Mouse (Mus musculus) heart, embryonic 15.5 days (tissue): ENCODE data around the gene Sertad3. TPM values are rescaled to one million over a fixed set of nuclear protein-coding genes. Genes with fewer than 3 reads are reported as not detected.
A peak's percentile ranks its signal among the peaks of the same experiment; 100 is the strongest.

ENCODE experiments used
- ATAC-seq: fragments of 200-750 bp; cut with Nextera tagmentation; replicated peaks from 2 replicates; pipeline ENCODE4 v1.8.0; 2017; ENCODE audit warnings: low read depth, moderate TSS enrichment; ENCODE audit not compliant: insufficient number of reproducible peaks, insufficient read depth, low FRiP score
- H3K27ac ChIP-seq: fragments of 300-500 bp; sonication (generic); 2 replicates; pipeline ENCODE4 v1.5.1; 2015; ENCODE audit warnings: mild to moderate bottlenecking, inconsistent platforms
- H3K27me3 ChIP-seq: fragments of 300-500 bp; sonication (generic); 2 replicates; pipeline ENCODE4 v1.6.1; 2015; ENCODE audit warnings: inconsistent platforms
- H3K36me3 ChIP-seq: fragments of 300-500 bp; sonication (generic); 2 replicates; pipeline ENCODE4 v1.6.1; 2015; ENCODE audit warnings: mild to moderate bottlenecking, inconsistent platforms
- H3K4me1 ChIP-seq: fragments of 300-500 bp; sonication (generic); replicated peaks from 2 replicates; pipeline ENCODE4 v1.6.1; 2015; ENCODE audit warnings: inconsistent platforms
- H3K4me2 ChIP-seq: fragments of 300-500 bp; sonication (generic); 2 replicates; pipeline ENCODE4 v1.6.1; 2015; ENCODE audit warnings: inconsistent platforms, mild to moderate bottlenecking, moderate library complexity
- H3K4me3 ChIP-seq: fragments of 300-500 bp; sonication (generic); 2 replicates; pipeline ENCODE4 v1.5.1; 2015; ENCODE audit warnings: mild to moderate bottlenecking, inconsistent platforms
- H3K9ac ChIP-seq: fragments of 300-500 bp; sonication (generic); 2 replicates; pipeline ENCODE4 v1.6.1; 2015; ENCODE audit warnings: mild to moderate bottlenecking, inconsistent platforms
- H3K9me3 ChIP-seq: fragments of 300-500 bp; sonication (generic); replicated peaks from 2 replicates; pipeline ENCODE4 v1.6.1; 2016; ENCODE audit warnings: inconsistent platforms
- WGBS: fragments of 180-500 bp; shearing (Covaris S2); methylation state at CpG from one replicate; pipeline ENCODE4 v1.1.7; 2015; ENCODE audit warnings: mixed read lengths; 5-methylcytosine and 5-hydroxymethylcytosine counted together
- polyA plus RNA-seq: library from polyadenylated mRNA; unstranded; fragments of >200 nt; fragmentation: Nextera tagmentation; extraction: Ambion mirVana; gene quantifications from 2 replicates; pipeline ENCODE4 v1.2.1, GENCODE M21; 2015

Gene Sertad3
- polyA plus RNA-seq, 1 experiment from 2014 or later, result 19.0 TPM

GRCm38 (mm10) chr7:27499036-27499435 lies 25.5 kb downstream of the Sertad3 start, which contains the start of gene Prx:
Gene Prx (plus strand): TSS chr7:27499324.
- ATAC-seq, result no peak
- Histone ChIP-seq H3K36me3 (no peaks in the 10 kb centered on the region), H3K27ac (no peak within 1 kb of the TSS), H3K9ac (no peak within 1 kb of the TSS), H3K27me3 (no peaks in the 10 kb centered on the region), H3K4me3 (no peak within 1 kb of the TSS), H3K9me3 (no peaks in the 10 kb centered on the region), H3K4me2 (no peak within 1 kb of the TSS), H3K4me1 (peaks cover 17% of the 10 kb centered on the region)
- 43% methylated on average over 3 of the region's 3 CpGs for WGBS

GRCm38 (mm10) chr7:27501620-27502019 lies 28.1 kb downstream of the Sertad3 start:
- Histone ChIP-seq H3K4me3 (no peak overlapping the region), H3K4me1 (peaks cover 23% of the 10 kb centered on the region), H3K27ac (peak overlapping the region; percentile 39), H3K9ac (no peak overlapping the region), H3K9me3 (no peaks in the 10 kb centered on the region), H3K36me3 (no peaks in the 10 kb centered on the region), H3K27me3 (no peaks in the 10 kb centered on the region), H3K4me2 (no peak overlapping the region)
- ATAC-seq, result no peak; the same call in 1 of the 2 replicates
- WGBS, result 38% methylated on average over 4 of the region's 4 CpGs

GRCm38 (mm10) chr7:27506765-27507370 lies 33.3 kb downstream of the Sertad3 start:
- H3K4me1 ChIP-seq, result peaks cover 19% of the 10 kb centered on the region
- no peak for ATAC-seq
- peak overlapping the region; percentile 85 for H3K4me2 ChIP-seq
- H3K9ac ChIP-seq, result no peak overlapping the region
- H3K4me3 ChIP-seq, result peak overlapping the region; percentile 74
- no peaks in the 10 kb centered on the region for H3K36me3 ChIP-seq
- WGBS, result 33% methylated on average over 9 of the region's 9 CpGs
- peak overlapping the region; percentile 100 for H3K27ac ChIP-seq
- no peaks in the 10 kb centered on the region for H3K27me3 ChIP-seq
- no peaks in the 10 kb centered on the region for H3K9me3 ChIP-seq

- under 1% methylated on average over 49 of the region's 54 CpGs for WGBS
- Histone ChIP-seq H3K4me3 (peak overlapping the region; percentile 74), H3K9ac (peak overlapping the region; percentile 68), H3K4me2 (peak overlapping the region; percentile 85), H3K27ac (peak overlapping the region; percentile 100), H3K4me1 (peaks cover 19% of the 10 kb centered on the region), H3K36me3 (no peaks in the 10 kb centered on the region), H3K27me3 (no peaks in the 10 kb centered on the region), H3K9me3 (no peaks in the 10 kb centered on the region)
- ATAC-seq, result peak; percentile 93
These were observed 34.4 kb downstream of the Sertad3 start for GRCm38 (mm10) chr7:27507711-27508647.

GRCm38 (mm10) chr7:27508648-27509005 lies 35.1 kb downstream of the Sertad3 start:
- WGBS, result 20% methylated on average over 6 of the region's 6 CpGs
- H3K36me3 ChIP-seq, result no peaks in the 10 kb centered on the region
- H3K27me3 ChIP-seq, result no peaks in the 10 kb centered on the region
- peak overlapping the region; percentile 85 for H3K4me2 ChIP-seq
- H3K9ac ChIP-seq, result no peak overlapping the region
- peak overlapping the region; percentile 74 for H3K4me3 ChIP-seq
- no peaks in the 10 kb centered on the region for H3K9me3 ChIP-seq
- ATAC-seq, result peak; percentile 56
- peaks cover 19% of the 10 kb centered on the region for H3K4me1 ChIP-seq
- peak overlapping the region; percentile 100 for H3K27ac ChIP-seq

GRCm38 (mm10) chr7:27510809-27511208 lies 37.2 kb downstream of the Sertad3 start:
- Histone ChIP-seq H3K27ac (no peak overlapping the region), H3K9ac (no peak overlapping the region), H3K36me3 (no peaks in the 10 kb centered on the region), H3K27me3 (no peaks in the 10 kb centered on the region), H3K9me3 (no peaks in the 10 kb centered on the region), H3K4me2 (no peak overlapping the region), H3K4me1 (peaks cover 19% of the 10 kb centered on the region), H3K4me3 (no peak overlapping the region)
- ATAC-seq, result no peak
- 81% methylated on average over 2 of the region's 2 CpGs for WGBS

GRCm38 (mm10) chr7:27514961-27515360 lies 41.4 kb downstream of the Sertad3 start:
- ATAC-seq, result no peak

GRCm38 (mm10) chr7:27518314-27518713 lies 44.7 kb downstream of the Sertad3 start:
- no peak overlapping the region for H3K4me2 ChIP-seq
- H3K27ac ChIP-seq, result no peak overlapping the region
- no peaks in the 10 kb centered on the region for H3K4me1 ChIP-seq
- no peak overlapping the region for H3K4me3 ChIP-seq
- no peak for ATAC-seq
- no peaks in the 10 kb centered on the region for H3K9me3 ChIP-seq
- H3K27me3 ChIP-seq, result no peaks in the 10 kb centered on the region
- H3K9ac ChIP-seq, result no peak overlapping the region
- WGBS, result 80% methylated on average over 9 of the region's 9 CpGs
- no peaks in the 10 kb centered on the region for H3K36me3 ChIP-seq

More at GRCm38 (mm10) chr7:27514961-27515360, 41.4 kb downstream of the Sertad3 start:
- Histone ChIP-seq H3K4me1 (no peaks in the 10 kb centered on the region), H3K4me3 (no peak overlapping the region), H3K9ac (no peak overlapping the region), H3K27me3 (no peaks in the 10 kb centered on the region), H3K9me3 (no peaks in the 10 kb centered on the region), H3K27ac (no peak overlapping the region), H3K36me3 (no peaks in the 10 kb centered on the region), H3K4me2 (no peak overlapping the region)
- 71% methylated on average over 9 of the region's 9 CpGs for WGBS

GRCm38 (mm10) chr7:27520104-27520503 lies 46.5 kb downstream of the Sertad3 start:
- no peak for ATAC-seq
- H3K9ac ChIP-seq, result no peak overlapping the region
- H3K9me3 ChIP-seq, result no peaks in the 10 kb centered on the region
- no peaks in the 10 kb centered on the region for H3K4me1 ChIP-seq
- no peak overlapping the region for H3K4me2 ChIP-seq
- H3K4me3 ChIP-seq, result no peak overlapping the region
- no peaks in the 10 kb centered on the region for H3K36me3 ChIP-seq
- H3K27ac ChIP-seq, result no peak overlapping the region
- no peaks in the 10 kb centered on the region for H3K27me3 ChIP-seq

GRCm38 (mm10) chr7:27520599-27520998 lies 47.0 kb downstream of the Sertad3 start:
- no peak for ATAC-seq
- H3K36me3 ChIP-seq, result no peaks in the 10 kb centered on the region
- H3K9me3 ChIP-seq, result no peaks in the 10 kb centered on the region
- no peaks in the 10 kb centered on the region; the same call in 1 of the 2 replicates for H3K4me1 ChIP-seq
- H3K9ac ChIP-seq, result no peak overlapping the region
- H3K27ac ChIP-seq, result no peak overlapping the region
- no peak overlapping the region for H3K4me3 ChIP-seq
- WGBS, result 48% methylated on average over 1 of the region's 1 CpGs
- no peak overlapping the region for H3K4me2 ChIP-seq
- no peaks in the 10 kb centered on the region for H3K27me3 ChIP-seq

- 54% methylated on average over 5 of the region's 5 CpGs for WGBS
These were observed 49.4 kb downstream of the Sertad3 start, which contains the start of gene Hipk4 for GRCm38 (mm10) chr7:27522967-27523366. Gene Hipk4 (plus strand): TSS chr7:27523267.

More at GRCm38 (mm10) chr7:27522967-27523366, 49.4 kb downstream of the Sertad3 start, which contains the start of gene Hipk4:
- Histone ChIP-seq H3K4me1 (peaks cover 8% of the 10 kb centered on the region), H3K9me3 (no peaks in the 10 kb centered on the region), H3K27me3 (no peaks in the 10 kb centered on the region), H3K9ac (no peak within 1 kb of the TSS), H3K27ac (no peak within 1 kb of the TSS), H3K4me2 (no peak within 1 kb of the TSS), H3K4me3 (no peak within 1 kb of the TSS), H3K36me3 (no peaks in the 10 kb centered on the region)
- no peak for ATAC-seq
